Mouse (Mus musculus) hindbrain, embryonic 15.5 days (tissue): ENCODE data around the gene Itm2a. TPM values are rescaled to one million over a fixed set of nuclear protein-coding genes. Genes with fewer than 3 reads are reported as not detected.

Experiments used
- ATAC-seq: fragments of 200-750 bp; cut with Nextera tagmentation; 2 replicates; pipeline ENCODE4 v1.8.0; 2017; ENCODE audit warnings: low read depth, moderate number of reproducible peaks, moderate TSS enrichment; ENCODE audit not compliant: low FRiP score
- H3K27ac ChIP-seq: fragments of 300-500 bp; sonication (generic); replicated peaks from 2 replicates; pipeline ENCODE4 v1.5.1; 2015; ENCODE audit warnings: mild to moderate bottlenecking, inconsistent platforms
- H3K27me3 ChIP-seq: fragments of 300-500 bp; sonication (generic); 2 replicates; pipeline ENCODE4 v1.6.1; 2015; ENCODE audit warnings: control low read depth, inconsistent platforms
- H3K36me3 ChIP-seq: fragments of 300-500 bp; sonication (generic); 2 replicates; pipeline ENCODE4 v1.6.1; 2015; ENCODE audit warnings: control low read depth, inconsistent platforms
- H3K4me1 ChIP-seq: fragments of 300-500 bp; sonication (generic); replicated peaks from 2 replicates; pipeline ENCODE4 v1.6.1; 2015; ENCODE audit warnings: control low read depth, inconsistent platforms
- H3K4me2 ChIP-seq: fragments of 300-500 bp; sonication (generic); 2 replicates; pipeline ENCODE4 v1.6.1; 2015; ENCODE audit warnings: moderate library complexity, mild to moderate bottlenecking, inconsistent platforms
- H3K4me3 ChIP-seq: fragments of 300-500 bp; sonication (generic); 2 replicates; pipeline ENCODE4 v1.5.1; 2015; ENCODE audit warnings: mild to moderate bottlenecking, inconsistent platforms
- H3K9ac ChIP-seq: fragments of 300-500 bp; sonication (generic); 2 replicates; pipeline ENCODE4 v1.6.1; 2015; ENCODE audit warnings: inconsistent platforms
- H3K9me3 ChIP-seq: fragments of 300-500 bp; sonication (generic); 2 replicates; pipeline ENCODE4 v1.6.1; 2016; ENCODE audit warnings: control low read depth, inconsistent platforms
- WGBS: fragments of 180-500 bp; shearing (Covaris S2); methylation state at CpG from one replicate; pipeline ENCODE4 v1.1.7; 2015; 5-methylcytosine and 5-hydroxymethylcytosine counted together
- polyA plus RNA-seq: library from polyadenylated mRNA; unstranded; fragments of >200 nt; fragmentation: Nextera tagmentation; extraction: Ambion mirVana; gene quantifications from 2 replicates; pipeline ENCODE4 v1.2.1, GENCODE M21; 2015

Gene Itm2a
- polyA plus RNA-seq, result 143 and 176 TPM in 2 replicates

DNA sequence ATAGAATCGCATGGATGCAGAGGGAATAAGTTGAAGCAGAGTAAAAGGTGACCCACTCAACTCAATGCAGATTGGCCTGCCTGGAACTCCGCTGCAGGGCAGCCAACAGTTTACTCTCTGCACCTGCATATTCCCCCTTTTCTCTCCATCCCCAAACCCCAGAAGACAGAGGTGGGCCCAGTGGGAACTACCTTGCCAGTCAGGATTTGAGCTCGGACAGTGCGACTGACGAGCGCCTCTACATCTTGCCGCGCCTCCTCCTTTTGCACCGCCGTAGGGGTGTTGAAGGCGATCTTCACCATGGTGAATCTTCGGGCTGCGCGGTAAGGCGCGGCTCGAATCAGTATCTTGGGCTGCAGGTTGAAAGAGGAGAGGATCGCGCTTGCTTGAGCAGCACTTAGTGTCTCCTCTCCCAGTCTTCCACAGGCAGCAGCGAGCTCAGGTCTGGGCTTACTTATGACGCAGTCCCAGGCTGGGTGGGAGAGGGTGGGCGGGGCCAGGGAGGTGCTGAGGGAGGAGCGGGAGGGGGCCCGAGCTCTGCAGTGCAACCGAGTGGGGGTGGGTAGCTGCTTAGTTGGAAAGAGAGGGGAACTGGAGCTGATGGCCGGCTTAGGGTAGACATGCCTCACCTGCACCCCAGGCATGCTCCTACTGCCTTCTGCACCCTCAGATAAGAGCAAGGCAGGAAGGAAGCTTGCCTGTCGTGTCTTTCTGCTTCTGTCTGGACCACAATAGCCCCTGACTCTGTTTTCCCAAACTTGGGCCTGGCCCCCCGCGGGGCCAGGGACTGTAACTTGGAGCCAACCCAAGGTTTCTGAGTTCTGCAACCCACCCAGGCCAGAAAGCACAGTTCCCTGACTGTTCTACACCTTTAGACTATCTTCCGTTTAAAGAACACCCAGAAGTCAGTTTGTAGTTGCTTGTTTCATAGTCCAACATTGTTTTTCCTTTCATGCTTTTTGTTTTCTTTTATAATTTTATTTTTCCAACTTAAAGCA, at the start of gene Itm2a:
Gene Itm2a (minus strand): TSS at position 462 of the 998 bp plus-strand sequence.
- Histone ChIP-seq H3K9me3 (no peaks in the 10 kb centered on the region), H3K27ac (0 out of 2 replicates have a peak within 1 kb of the TSS, but pooled peaks have one; percentile 21), H3K36me3 (no peaks in the 10 kb centered on the region), H3K4me3 (peak within 1 kb of the TSS; percentile 50), H3K4me1 (no peaks in the 10 kb centered on the region), H3K27me3 (0 out of 2 replicates have a peak, but pooled peaks cover 2% of the 10 kb centered on the region), H3K4me2 (peak within 1 kb of the TSS; percentile 70), H3K9ac (peak within 1 kb of the TSS; percentile 41)
- ATAC-seq, result peak; percentile 95
- 22% methylated on average over 30 of the region's 30 CpGs for WGBS

GRCm38 (mm10) chrX:107435887-107436286, 32.7 kb upstream of the Itm2a start:
- Histone ChIP-seq H3K4me1 (no peaks in the 10 kb centered on the region), H3K27ac (no peak overlapping the region), H3K27me3 (no peaks in the 10 kb centered on the region), H3K9ac (no peak overlapping the region), H3K4me3 (no peak overlapping the region), H3K36me3 (no peaks in the 10 kb centered on the region), H3K9me3 (no peaks in the 10 kb centered on the region), H3K4me2 (no peak overlapping the region)
- 0% methylated on average over 2 of the region's 2 CpGs for WGBS
- ATAC-seq, result no peak

DNA sequence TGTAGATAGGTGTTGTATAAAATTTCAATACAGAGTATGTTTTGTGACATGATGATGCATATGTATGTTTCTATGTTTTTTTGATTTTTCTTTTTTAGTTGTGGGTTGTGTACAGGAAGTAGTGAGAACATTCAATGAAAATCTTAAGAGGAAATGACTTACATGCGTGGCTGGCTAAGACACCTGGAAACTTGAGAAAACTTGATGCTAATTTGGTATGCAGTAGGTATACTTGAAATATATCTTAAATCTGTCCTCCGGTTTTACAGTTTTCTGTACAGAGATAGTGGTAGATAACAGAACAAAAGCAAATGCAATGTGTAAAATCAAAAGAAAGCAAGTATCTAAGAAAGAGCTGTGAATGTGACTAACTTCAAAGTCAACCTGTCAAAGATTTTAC, 18.1 kb upstream of the Itm2a start:
- WGBS, result 88% methylated on average over 2 of the region's 2 CpGs
- ATAC-seq, result no peak

GRCm38 (mm10) chrX:107417345-107417744, 14.2 kb upstream of the Itm2a start:
- Histone ChIP-seq H3K4me1 (no peaks in the 10 kb centered on the region), H3K27me3 (no peaks in the 10 kb centered on the region), H3K4me2 (no peak overlapping the region), H3K4me3 (no peak overlapping the region), H3K36me3 (no peaks in the 10 kb centered on the region), H3K9me3 (no peaks in the 10 kb centered on the region), H3K27ac (no peak overlapping the region), H3K9ac (no peak overlapping the region)
- 21% methylated on average over 3 of the region's 3 CpGs for WGBS
- no peak for ATAC-seq

More for the DNA sequence above, 18.1 kb upstream of the Itm2a start:
- H3K4me2 ChIP-seq, result no peak overlapping the region
- H3K27me3 ChIP-seq, result no peaks in the 10 kb centered on the region
- no peak overlapping the region for H3K27ac ChIP-seq
- no peaks in the 10 kb centered on the region for H3K36me3 ChIP-seq
- H3K9me3 ChIP-seq, result no peaks in the 10 kb centered on the region
- H3K4me1 ChIP-seq, result no peaks in the 10 kb centered on the region
- H3K9ac ChIP-seq, result no peak overlapping the region
- no peak overlapping the region for H3K4me3 ChIP-seq

DNA sequence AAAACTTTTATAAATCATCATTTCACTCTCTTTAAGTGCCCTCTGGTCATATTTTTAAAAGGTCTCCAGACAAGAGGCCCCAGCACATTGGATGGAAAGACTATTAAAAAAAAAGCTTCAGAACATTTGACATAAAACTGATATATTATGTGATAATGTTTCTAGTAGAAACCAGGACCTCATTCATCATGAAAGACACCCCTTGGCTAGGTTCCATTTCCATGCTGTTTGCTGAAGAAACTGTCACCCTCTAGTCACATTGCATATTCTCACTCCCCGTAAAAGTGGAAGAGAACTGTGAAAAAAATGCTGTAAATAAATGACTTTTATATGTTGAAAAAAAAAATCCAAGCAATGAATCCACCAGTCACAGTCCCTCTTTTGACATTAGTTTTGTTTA, 12.8 kb upstream of the Itm2a start:
- H3K4me3 ChIP-seq, result no peak overlapping the region
- no peak overlapping the region for H3K27ac ChIP-seq
- H3K27me3 ChIP-seq, result no peaks in the 10 kb centered on the region
- no peak overlapping the region for H3K9ac ChIP-seq
- 48% methylated on average over 1 of the region's 1 CpGs for WGBS
- H3K36me3 ChIP-seq, result no peaks in the 10 kb centered on the region
- ATAC-seq, result no peak
- H3K9me3 ChIP-seq, result no peaks in the 10 kb centered on the region
- H3K4me1 ChIP-seq, result no peaks in the 10 kb centered on the region
- no peak overlapping the region for H3K4me2 ChIP-seq

GRCm38 (mm10) chrX:107402481-107402880, 695 bp downstream of the Itm2a start:
- Histone ChIP-seq H3K4me2 (peak overlapping the region; percentile 70), H3K36me3 (no peaks in the 10 kb centered on the region), H3K27ac (no peak overlapping the region), H3K4me1 (no peaks in the 10 kb centered on the region), H3K9ac (no peak overlapping the region), H3K27me3 (0 out of 2 replicates have a peak, but pooled peaks cover 2% of the 10 kb centered on the region), H3K4me3 (peak overlapping the region; percentile 50), H3K9me3 (no peaks in the 10 kb centered on the region)
- 22% methylated on average over 18 of the region's 18 CpGs for WGBS
- ATAC-seq, result 0 out of 2 replicates have a peak, but pooled peaks have one; percentile 30

- WGBS, result 84% methylated on average over 8 of the region's 8 CpGs
- Histone ChIP-seq H3K9ac (no peak overlapping the region), H3K9me3 (no peaks in the 10 kb centered on the region), H3K4me3 (no peak overlapping the region), H3K4me2 (no peak overlapping the region), H3K27me3 (no peaks in the 10 kb centered on the region), H3K27ac (no peak overlapping the region), H3K4me1 (no peaks in the 10 kb centered on the region), H3K36me3 (no peaks in the 10 kb centered on the region)
- ATAC-seq, result no peak
Observed at GRCm38 (mm10) chrX:107399087-107399486, 4.1 kb downstream of the Itm2a start.

- Histone ChIP-seq H3K9ac (no peak overlapping the region), H3K36me3 (no peaks in the 10 kb centered on the region), H3K4me3 (no peak overlapping the region), H3K9me3 (no peaks in the 10 kb centered on the region), H3K4me2 (no peak overlapping the region), H3K27ac (no peak overlapping the region), H3K4me1 (no peaks in the 10 kb centered on the region), H3K27me3 (no peaks in the 10 kb centered on the region)
- no peak for ATAC-seq
- WGBS, result 62% methylated on average over 3 of the region's 3 CpGs
Observed at GRCm38 (mm10) chrX:107393256-107393655, 9.9 kb downstream of the Itm2a start.

DNA sequence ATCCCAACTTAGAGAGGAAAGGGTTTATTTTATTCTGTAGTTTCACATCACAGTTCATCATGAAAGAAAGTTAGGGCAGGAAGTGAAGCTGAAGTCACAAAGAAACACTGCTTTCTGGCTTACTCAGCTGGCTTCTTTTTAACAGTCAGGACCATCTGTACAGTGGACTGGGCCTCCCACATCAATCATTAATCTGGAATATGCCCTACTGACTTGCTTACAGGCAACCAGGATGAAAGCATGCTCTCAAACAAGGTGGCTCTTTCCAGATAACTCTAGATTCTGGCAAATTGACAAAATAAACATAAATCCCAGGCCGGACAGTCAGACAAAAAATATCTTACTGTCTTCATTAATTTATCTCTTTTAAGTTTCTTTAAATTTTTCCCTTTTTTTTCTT, 27.8 kb downstream of the Itm2a start:
- no peak for ATAC-seq
- no peaks in the 10 kb centered on the region for H3K36me3 ChIP-seq
- no peaks in the 10 kb centered on the region for H3K27me3 ChIP-seq
- no peak overlapping the region for H3K27ac ChIP-seq
- no peaks in the 10 kb centered on the region for H3K4me1 ChIP-seq
- H3K4me3 ChIP-seq, result no peak overlapping the region
- no peaks in the 10 kb centered on the region for H3K9me3 ChIP-seq
- H3K4me2 ChIP-seq, result no peak overlapping the region
- H3K9ac ChIP-seq, result no peak overlapping the region
- 86% methylated on average over 1 of the region's 1 CpGs for WGBS

Other genes starting within 250 kb of the Itm2a start
- not detected in 2 replicates for gene Gpr174, start 147.5 kb downstream of the Itm2a start, polyA plus RNA-seq